15 mouse cellular contexts compared by ENCODE assay signal in genomic region chr1:71304588-71304987, GRCm38 (mm10).
"Had no signal": no experiment of that assay in that cellular context is flagged by ENCODE, and none has a peak within 500 bp of the region (broad histone marks: within the 10 kb centered on the region; RNA-seq: fewer than 3 reads in every experiment).

No protein-coding gene starts in this region.

- H3K4me1 ChIP-seq: neural tube, embryonic 15.5 days; stomach, embryonic 15.5 days had no signal

- DNase-seq: right cerebral cortex, adult 18-20 months; right cerebral cortex, postnatal 14 days; right cerebral cortex, postnatal 25 days; right cerebral cortex, postnatal 4 days; spleen, adult 18-20 months; thymus, adult 18-20 months; thymus, adult 2 months; thymus, postnatal 14 days; thymus, postnatal 25 days; thymus, postnatal 36 days; thymus, postnatal 4 days had no signal

- H3K9ac ChIP-seq: neural tube, embryonic 13.5 days; neural tube, embryonic 15.5 days; stomach, embryonic 15.5 days had no signal

- H3K4me3 ChIP-seq: neural tube, embryonic 13.5 days; neural tube, embryonic 15.5 days; stomach, embryonic 15.5 days had no signal

- H3K9me3 ChIP-seq: neural tube, embryonic 13.5 days; neural tube, embryonic 15.5 days; stomach, embryonic 15.5 days had no signal

- H3K4me2 ChIP-seq: neural tube, embryonic 13.5 days; neural tube, embryonic 15.5 days; stomach, embryonic 15.5 days had no signal

- H3K27me3 ChIP-seq: neural tube, embryonic 13.5 days; neural tube, embryonic 15.5 days; stomach, embryonic 15.5 days had no signal

- H3K27ac ChIP-seq: neural tube, embryonic 13.5 days; neural tube, embryonic 15.5 days; stomach, embryonic 15.5 days; stomach, postnatal 0 days had no signal

- H3K36me3 ChIP-seq: neural tube, embryonic 13.5 days; neural tube, embryonic 15.5 days; stomach, embryonic 15.5 days had no signal
